Mouse (Mus musculus) gastrocnemius, postnatal 10 days (tissue): ENCODE measurements around the gene Dcp1b. TPM values are rescaled to one million over a fixed set of nuclear protein-coding genes. Genes with fewer than 3 reads are reported as not detected.

Experiments used
- DNase-seq: peaks from one replicate; pipeline ENCODE4 v3.0.0; 2021; ENCODE audit warnings: mixed read lengths
- long read RNA-seq, 2 experiments: library from polyadenylated mRNA; stranded (forward); transcript quantifications; one replicate each; pipeline ENCODE4 v2.0.0; 2021
- total RNA-seq, 2 experiments: library from RNA; stranded (reverse); gene quantifications; 2 replicates each; pipeline ENCODE4 v1.2.3; 2021

Gene Dcp1b
- 1 to 10 TPM; 5.1 to 7.4 TPM for total RNA-seq
- long read RNA-seq, experiment 1, partial matches to known transcripts: 0 of 5 reads
- long read RNA-seq, experiment 1, other reads (novel, unspliced or antisense): 1 of 5 reads
- long read RNA-seq, experiment 2, partial matches to known transcripts: 0 of 3 reads
- long read RNA-seq, experiment 2, other reads (novel, unspliced or antisense): 0 of 3 reads

GRCm38 (mm10) chr6:119175078-119175853 lies at the start of gene Dcp1b:
Dcp1b (plus strand) TSS chr6:119175253.
- DNase-seq: peak; percentile 86

GRCm38 (mm10) chr6:119126991-119127390 lies 48.1 kb upstream of the Dcp1b start:
- no peak for DNase-seq

- DNase-seq: no peak
Measured at GRCm38 (mm10) chr6:119128076-119128475, 47.0 kb upstream of the Dcp1b start.

GRCm38 (mm10) chr6:119128521-119128920 lies 46.5 kb upstream of the Dcp1b start:
- no peak for DNase-seq

- DNase-seq: peak; percentile 48
Measured at GRCm38 (mm10) chr6:119129664-119130063, 45.4 kb upstream of the Dcp1b start.

- no peak for DNase-seq
Measured at GRCm38 (mm10) chr6:119132111-119132735, 42.8 kb upstream of the Dcp1b start.

- no peak for DNase-seq
Measured at GRCm38 (mm10) chr6:119132863-119133262, 42.2 kb upstream of the Dcp1b start.

- no peak for DNase-seq
Measured at GRCm38 (mm10) chr6:119137768-119138167, 37.3 kb upstream of the Dcp1b start.

GRCm38 (mm10) chr6:119139561-119139960 lies 35.5 kb upstream of the Dcp1b start:
- no peak for DNase-seq

GRCm38 (mm10) chr6:119145109-119145508 lies 29.9 kb upstream of the Dcp1b start:
- no peak for DNase-seq

- DNase-seq: no peak
Measured at GRCm38 (mm10) chr6:119165677-119166076, 9.4 kb upstream of the Dcp1b start.

- no peak for DNase-seq
Measured at GRCm38 (mm10) chr6:119174307-119175074, 562 bp upstream of the Dcp1b start.

GRCm38 (mm10) chr6:119176103-119176502 lies 1.1 kb downstream of the Dcp1b start:
- no peak for DNase-seq

GRCm38 (mm10) chr6:119177101-119177500 lies 2.0 kb downstream of the Dcp1b start:
- no peak for DNase-seq

GRCm38 (mm10) chr6:119180188-119180587 lies 5.1 kb downstream of the Dcp1b start:
- DNase-seq: no peak

GRCm38 (mm10) chr6:119182211-119182610 lies 7.2 kb downstream of the Dcp1b start:
- DNase-seq: no peak

GRCm38 (mm10) chr6:119183781-119184180 lies 8.7 kb downstream of the Dcp1b start:
- DNase-seq: no peak

- no peak for DNase-seq
Measured at GRCm38 (mm10) chr6:119186658-119187057, 11.6 kb downstream of the Dcp1b start.

- DNase-seq: no peak
Measured at GRCm38 (mm10) chr6:119187631-119188030, 12.6 kb downstream of the Dcp1b start.

- no peak for DNase-seq
Measured at GRCm38 (mm10) chr6:119191478-119191877, 16.4 kb downstream of the Dcp1b start.

GRCm38 (mm10) chr6:119193571-119194154 lies 18.6 kb downstream of the Dcp1b start:
- no peak for DNase-seq

GRCm38 (mm10) chr6:119194161-119194560 lies 19.1 kb downstream of the Dcp1b start:
- no peak for DNase-seq
